Mouse (Mus musculus) liver, embryonic 14.5 days (tissue): ENCODE results near the gene Med23. TPM values are rescaled to one million over a fixed set of nuclear protein-coding genes. Genes with fewer than 3 reads are reported as not detected.

Experiments used
- ATAC-seq: fragments of 200-750 bp; cut with Nextera tagmentation; 2 replicates; pipeline ENCODE4 v1.8.0; 2017; ENCODE audit warnings: moderate number of reproducible peaks, mild to moderate bottlenecking, moderate library complexity; ENCODE audit not compliant: insufficient read depth
- DNase-seq, 3 experiments: peaks; one replicate each; pipeline ENCODE4 v3.0.0-alpha.2; 2012 to 2013; ENCODE audit warnings: low read depth in 3 of 3, low spot score in 3 of 3
- H3K27ac ChIP-seq: fragments of 300-500 bp; sonication (generic); 2 replicates; pipeline ENCODE4 v1.5.1; 2014; ENCODE audit warnings: moderate library complexity, mild to moderate bottlenecking, control low read depth, inconsistent platforms
- H3K27me3 ChIP-seq: fragments of 300-500 bp; sonication (generic); 2 replicates; pipeline ENCODE4 v1.6.1; 2014; ENCODE audit warnings: mild to moderate bottlenecking, low read length, moderate library complexity; ENCODE audit not compliant: control insufficient read depth, insufficient read depth
- H3K36me3 ChIP-seq: fragments of 300-500 bp; sonication (generic); replicated peaks from 2 replicates; pipeline ENCODE4 v1.6.1; 2014; ENCODE audit warnings: low read depth; ENCODE audit not compliant: control insufficient read depth, insufficient read depth
- H3K4me1 ChIP-seq, 2 experiments: fragments of 200-500 bp in 1 of 2; fragments of 300-500 bp in 1 of 2; sonication (generic) in 1 of 2; replicated peaks; 2 replicates each; pipeline ENCODE4 v1.6.1; 2012 to 2014; ENCODE audit warnings: antibody characterized with exemption in 1 of 2, inconsistent platforms in 1 of 2, low read length in 1 of 2; ENCODE audit not compliant: control insufficient read depth in 2 of 2, insufficient read depth in 2 of 2
- H3K4me2 ChIP-seq: fragments of 300-500 bp; sonication (generic); 2 replicates; pipeline ENCODE4 v1.6.1; 2014; ENCODE audit warnings: low read depth, mild to moderate bottlenecking, control low read depth, moderate library complexity
- H3K4me3 ChIP-seq, 2 experiments: fragments of 200-500 bp in 1 of 2; fragments of 300-500 bp in 1 of 2; sonication (generic) in 1 of 2; 2 replicates each; pipeline ENCODE4 v1.5.1; 2012 to 2014; ENCODE audit warnings: low read depth in 2 of 2, low read length in 2 of 2, mild to moderate bottlenecking in 2 of 2, control low read depth in 1 of 2, inconsistent platforms in 1 of 2, moderate library complexity in 1 of 2; ENCODE audit not compliant: insufficient read depth in 1 of 2
- H3K9ac ChIP-seq: fragments of 300-500 bp; sonication (generic); replicated peaks from 2 replicates; pipeline ENCODE4 v1.6.1; 2014; ENCODE audit warnings: mild to moderate bottlenecking, control low read depth, moderate library complexity
- H3K9me3 ChIP-seq: fragments of 300-500 bp; sonication (generic); 2 replicates; pipeline ENCODE4 v1.6.1; 2016; ENCODE audit warnings: low read length, mixed read lengths; ENCODE audit not compliant: control insufficient read depth
- CTCF ChIP-seq: IDR thresholded peaks from 2 replicates; pipeline ENCODE4 v1.5.1; 2016; ENCODE audit warnings: antibody characterized with exemption, low read depth, control low read depth
- EP300 ChIP-seq: IDR thresholded peaks from 2 replicates; pipeline ENCODE4 v1.6.1; 2016; ENCODE audit warnings: antibody characterized with exemption, low read depth
- WGBS: fragments of 180-500 bp; shearing (Covaris S2); extraction: QIAGEN DNeasy Blood & Tissue Kit; methylation state at CpG from one replicate; pipeline ENCODE4 v1.1.7; 2014; ENCODE audit not compliant: insufficient replicate concordance; 5-methylcytosine and 5-hydroxymethylcytosine counted together
- polyA plus RNA-seq, 2 experiments: library from polyadenylated mRNA; depleted of rRNA in 1 of 2; stranded (reverse) in 1 of 2; unstranded in 1 of 2; fragments of >200 nt; fragmentation: Nextera tagmentation in 1 of 2; extraction: Ambion mirVana in 1 of 2; gene quantifications; 2 replicates each; pipeline versions ENCODE4 v1.2.1 to v1.2.3; 2012 to 2014

Med23 gene
- polyA plus RNA-seq, 2 experiments, result 6.2 to 7.4 TPM

DNA sequence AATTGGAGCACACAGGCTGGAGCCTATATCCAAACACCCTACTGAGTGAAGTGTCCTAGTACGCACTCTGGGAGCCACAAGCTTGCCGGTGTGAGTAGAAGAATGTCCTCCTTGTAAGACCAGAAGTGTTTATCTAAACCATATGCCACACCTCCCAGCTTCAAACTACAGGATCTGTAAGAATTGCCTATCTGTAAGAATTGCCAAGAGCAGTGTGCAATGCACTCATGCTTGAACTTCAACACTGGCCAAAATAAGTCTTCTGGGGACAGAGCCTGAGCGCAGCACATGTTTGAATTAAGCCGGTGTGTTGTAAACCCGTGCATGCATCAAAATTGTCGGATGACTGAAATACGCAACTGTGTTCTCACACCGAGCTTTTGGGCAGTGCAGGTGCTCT, 78.5 kb downstream of the Med23 start:
- 59% methylated on average over 8 of the region's 8 CpGs for WGBS
- no peak for DNase-seq
- ATAC-seq, result peak; percentile 47; the same call in 1 of the 2 replicates

DNA sequence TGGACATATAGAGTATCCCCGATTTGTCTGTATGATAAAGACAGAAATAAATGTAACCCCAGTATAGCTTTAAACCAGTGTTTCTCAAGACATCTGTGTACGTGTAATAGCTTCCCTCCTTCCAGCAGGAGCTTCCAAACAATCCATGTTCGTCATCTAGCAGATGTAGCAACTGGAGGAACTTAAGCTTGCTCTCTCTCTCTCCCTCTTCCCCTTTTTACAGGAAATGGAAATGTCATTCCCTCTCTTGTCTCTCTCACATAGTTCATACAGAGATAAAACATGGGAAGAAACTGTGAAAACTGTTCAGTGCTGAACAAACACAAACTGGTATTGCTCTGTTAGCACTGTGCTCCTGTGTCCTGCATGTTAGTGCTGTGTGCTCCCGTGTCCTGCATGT, 80.4 kb downstream of the Med23 start:
- ATAC-seq (no peak), DNase-seq (no peak)
- Histone ChIP-seq H3K36me3 (no peaks in the 10 kb centered on the region), H3K27me3 (no peaks in the 10 kb centered on the region), H3K4me2 (no peak overlapping the region), H3K9ac (no peak overlapping the region), H3K4me3 (no peak overlapping the region), H3K27ac (no peak overlapping the region), H3K9me3 (no peaks in the 10 kb centered on the region), H3K4me1 (peaks cover 0 to 10% of the 10 kb centered on the region in 2 experiments; a peak in 2 of 4 replicates)
- TF ChIP-seq EP300 (no peak), CTCF (no peak)
- WGBS, result 34% methylated on average over 4 of the region's 4 CpGs

More for the DNA sequence above, 78.5 kb downstream of the Med23 start:
- no peak overlapping the region for H3K27ac ChIP-seq
- no peaks in the 10 kb centered on the region for H3K36me3 ChIP-seq
- peak overlapping the region; percentile 15 for H3K4me2 ChIP-seq
- no peak overlapping the region for H3K4me3 ChIP-seq
- H3K9me3 ChIP-seq, result no peaks in the 10 kb centered on the region
- TF ChIP-seq EP300 (no peak), CTCF (no peak)
- H3K9ac ChIP-seq, result no peak overlapping the region
- H3K4me1 ChIP-seq, result peaks cover 0 to 8% of the 10 kb centered on the region in 2 experiments; a peak in 2 of 4 replicates
- H3K27me3 ChIP-seq, result no peaks in the 10 kb centered on the region

DNA sequence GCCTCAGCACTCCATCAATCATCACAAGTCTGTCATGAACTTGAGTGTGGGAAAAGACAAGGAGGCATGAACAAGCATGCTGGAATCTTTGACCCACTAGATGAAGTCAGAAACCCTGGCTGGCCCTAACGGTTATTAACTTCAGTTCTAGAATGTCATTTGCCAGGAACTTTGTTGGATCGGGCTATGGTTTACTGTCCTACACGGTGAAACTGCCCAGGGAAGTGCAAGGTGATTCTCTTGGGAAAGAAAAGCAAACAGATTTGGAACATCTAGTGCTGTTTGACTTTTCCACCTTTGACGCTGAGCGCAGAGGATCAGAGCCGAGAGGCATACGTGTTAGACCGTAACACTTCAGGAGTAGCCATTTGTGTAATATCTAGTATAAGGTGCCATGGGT, 81.8 kb downstream of the Med23 start:
- Histone ChIP-seq H3K9me3 (no peaks in the 10 kb centered on the region), H3K27ac (no peak overlapping the region), H3K4me1 (peaks cover 0 to 10% of the 10 kb centered on the region in 2 experiments; a peak in 2 of 4 replicates), H3K9ac (no peak overlapping the region), H3K4me2 (no peak overlapping the region), H3K27me3 (no peaks in the 10 kb centered on the region), H3K4me3 (no peak overlapping the region), H3K36me3 (no peaks in the 10 kb centered on the region)
- ATAC-seq (no peak), DNase-seq (no peak)
- 58% methylated on average over 8 of the region's 8 CpGs for WGBS
- TF ChIP-seq EP300, result no peak
- no peak for TF ChIP-seq CTCF

DNA sequence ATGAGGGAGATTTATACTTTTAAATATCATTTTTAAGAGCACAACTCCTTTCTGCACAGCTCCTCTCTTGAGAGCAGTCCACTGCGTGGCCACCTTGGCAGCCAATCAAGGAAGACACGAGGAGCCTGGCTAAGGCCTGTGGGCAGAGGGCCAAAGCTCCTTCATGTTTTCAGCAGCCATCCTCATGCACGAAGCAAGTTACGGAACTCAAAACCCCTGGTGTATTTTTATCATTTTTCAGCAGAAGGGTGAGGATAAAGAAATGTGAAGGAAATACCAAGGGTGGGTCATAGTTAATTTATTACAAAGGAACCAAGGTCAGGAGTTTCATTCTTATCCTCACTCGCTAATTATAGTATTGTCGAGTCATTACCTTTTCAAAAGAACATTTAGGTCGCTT, 82.8 kb downstream of the Med23 start:
- WGBS, result 60% methylated on average over 7 of the region's 7 CpGs
- H3K36me3 ChIP-seq, result no peaks in the 10 kb centered on the region
- H3K4me1 ChIP-seq, result peaks cover 0 to 10% of the 10 kb centered on the region in 2 experiments; a peak in 2 of 4 replicates
- no peak overlapping the region for H3K4me2 ChIP-seq
- H3K4me3 ChIP-seq, result no peak overlapping the region
- TF ChIP-seq EP300, result no peak
- no peak for TF ChIP-seq CTCF
- no peak for DNase-seq
- no peak overlapping the region for H3K9ac ChIP-seq
- ATAC-seq, result no peak
- H3K9me3 ChIP-seq, result no peaks in the 10 kb centered on the region
- no peaks in the 10 kb centered on the region for H3K27me3 ChIP-seq
- H3K27ac ChIP-seq, result no peak overlapping the region

DNA sequence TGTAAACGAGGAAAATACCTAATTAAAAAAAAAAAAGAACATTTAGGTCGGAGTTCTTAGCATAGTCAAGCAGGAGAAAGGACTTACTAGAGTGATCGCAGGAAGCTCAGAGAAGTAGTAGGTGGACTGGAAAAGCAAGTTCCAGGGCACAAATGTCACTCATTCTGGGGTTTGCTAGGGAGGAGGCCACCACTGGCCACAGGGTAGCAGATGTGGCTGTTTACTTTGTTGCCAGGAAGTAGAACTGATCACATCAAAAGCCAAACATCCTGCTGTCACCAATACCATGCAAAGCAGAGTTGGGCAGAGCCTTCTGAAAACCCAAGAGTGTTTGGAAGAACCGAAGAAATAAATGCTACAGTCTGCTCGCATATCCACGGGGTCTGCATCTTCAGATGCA, 84.1 kb downstream of the Med23 start:
- Histone ChIP-seq H3K27ac (no peak overlapping the region), H3K4me1 (peaks cover 0 to 12% of the 10 kb centered on the region in 2 experiments; a peak in 2 of 4 replicates), H3K4me3 (no peak overlapping the region), H3K36me3 (no peaks in the 10 kb centered on the region), H3K9me3 (no peaks in the 10 kb centered on the region), H3K4me2 (no peak overlapping the region), H3K27me3 (no peaks in the 10 kb centered on the region), H3K9ac (no peak overlapping the region)
- ATAC-seq (no peak), DNase-seq (no peak)
- WGBS, result 50% methylated on average over 6 of the region's 6 CpGs
- TF ChIP-seq EP300 (no peak), CTCF (no peak)
